Mouse (Mus musculus): ENCODE measurements around the gene Coil. TPM values are rescaled to one million over a fixed set of nuclear protein-coding genes. Genes with fewer than 3 reads are reported as not detected.
"Not testable (repeated sequence)": the region's sequence is repeated elsewhere in the genome, so short reads cannot be mapped to it uniquely, and the experiment has no call there.

The Coil gene
- polyA plus RNA-seq, 1 experiment from 2014 or later = 34.2 TPM

DNA sequence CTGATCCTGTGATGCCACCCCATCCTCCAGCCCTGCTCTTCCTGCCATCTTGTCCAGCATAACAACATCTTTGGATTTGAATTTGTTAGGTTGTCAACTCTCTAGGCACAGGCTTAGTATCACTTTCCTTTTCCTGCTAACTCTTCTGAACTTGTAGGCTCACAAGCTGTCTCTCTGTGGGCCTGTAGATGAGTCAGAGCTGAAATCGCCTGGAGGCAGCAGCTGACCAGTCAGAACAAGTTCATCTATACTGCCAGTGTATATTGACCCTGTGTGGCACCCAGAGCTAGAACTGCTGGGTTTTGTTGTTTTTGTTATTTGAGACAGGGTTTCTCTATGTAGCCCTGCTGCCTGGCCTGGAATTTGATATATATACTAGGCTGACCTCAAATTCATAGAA, 61.1 kb downstream of the Coil start:
- Histone ChIP-seq H3K9me3 (no peaks in the 10 kb centered on the region), H3K9ac (no peak overlapping the region), H3K4me3 (no peak overlapping the region), H3K4me2 (no peak overlapping the region), H3K27ac (no peak overlapping the region), H3K4me1 (no peaks in the 10 kb centered on the region), H3K27me3 (replicated peaks) (no peaks in the 10 kb centered on the region), H3K36me3 (replicated peaks) (no peaks in the 10 kb centered on the region)
- no peak for ATAC-seq (replicated peaks)
- whole genome bisulfite sequencing = 83% methylated on average over 1 of the region's 1 CpGs

DNA sequence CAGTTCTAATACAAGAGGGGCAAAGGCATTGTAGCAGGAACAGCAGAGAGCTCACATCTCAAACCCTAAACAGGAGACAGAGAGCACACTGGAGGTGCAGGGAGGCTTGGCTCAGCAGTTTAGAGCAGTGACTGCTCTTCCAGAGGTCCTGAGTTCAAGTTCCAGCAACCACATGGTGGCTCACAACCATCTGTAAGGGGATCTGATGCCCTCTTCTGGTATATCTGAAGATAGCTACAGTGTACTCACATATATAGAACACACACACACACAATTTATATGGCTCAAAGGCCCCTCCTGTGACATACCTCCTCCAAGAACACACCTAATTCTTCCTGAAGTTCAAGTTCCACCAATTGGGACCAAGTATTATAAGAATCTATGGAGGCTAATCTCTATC, 64.5 kb downstream of the Coil start:
- H3K27me3 ChIP-seq (replicated peaks) = no peaks in the 10 kb centered on the region
- H3K9me3 ChIP-seq = no peaks in the 10 kb centered on the region
- H3K4me1 ChIP-seq = no peaks in the 10 kb centered on the region
- H3K4me2 ChIP-seq = no peak overlapping the region
- H3K36me3 ChIP-seq (replicated peaks) = no peaks in the 10 kb centered on the region; the same call in 1 of the 2 replicates
- no peak overlapping the region for H3K27ac ChIP-seq
- no peak for ATAC-seq (replicated peaks)
- H3K4me3 ChIP-seq = no peak overlapping the region
- H3K9ac ChIP-seq = no peak overlapping the region

DNA sequence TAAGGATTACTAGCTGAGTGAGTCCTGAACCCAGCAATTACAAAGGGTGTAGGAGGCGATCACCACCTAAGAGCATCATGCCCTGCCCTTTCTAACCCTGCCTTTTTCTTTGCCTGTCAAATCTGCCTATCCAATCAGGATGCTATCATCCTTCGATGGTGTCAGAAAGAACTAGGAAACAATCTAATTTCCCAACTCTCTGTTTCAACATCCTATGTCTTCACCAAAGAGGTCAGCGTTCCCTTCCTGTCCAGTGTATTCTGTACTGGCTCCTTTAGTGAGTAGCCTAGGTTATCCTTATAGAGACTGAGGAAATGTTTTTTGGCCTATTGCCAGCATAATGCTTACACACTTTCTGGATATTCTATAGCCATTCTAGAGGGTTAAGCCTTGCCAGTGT, 65.5 kb downstream of the Coil start:
- Histone ChIP-seq H3K4me3 (no peak overlapping the region), H3K4me2 (no peak overlapping the region), H3K4me1 (no peaks in the 10 kb centered on the region), H3K36me3 (replicated peaks) (peaks cover 9% of the 10 kb centered on the region; the same call in 1 of the 2 replicates), H3K27ac (no peak overlapping the region), H3K27me3 (replicated peaks) (no peaks in the 10 kb centered on the region), H3K9ac (no peak overlapping the region), H3K9me3 (no peaks in the 10 kb centered on the region)
- 83% methylated on average over 3 of the region's 3 CpGs for WGBS
- no peak for ATAC-seq (replicated peaks)

DNA sequence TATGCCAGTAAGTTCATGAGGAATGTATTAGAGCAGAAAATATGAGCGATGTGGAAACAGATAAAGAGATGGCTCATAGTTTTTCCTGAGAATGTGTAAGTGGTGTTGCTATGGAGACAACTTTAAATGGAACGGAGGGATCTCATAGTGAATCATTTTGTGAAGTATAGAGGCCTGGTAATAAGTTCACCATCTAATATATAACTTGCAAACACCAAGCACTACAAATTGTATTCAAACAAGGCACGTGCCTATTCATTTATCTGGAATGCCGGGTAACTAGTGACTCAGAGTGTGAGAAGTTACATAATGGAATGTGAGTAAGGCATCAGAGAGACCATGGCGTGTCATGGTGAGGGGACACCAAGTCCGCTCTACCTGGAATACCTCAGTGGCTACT, 68.4 kb downstream of the Coil start:
- H3K9me3 ChIP-seq = no peaks in the 10 kb centered on the region
- no peak overlapping the region for H3K9ac ChIP-seq
- 86% methylated on average over 6 of the region's 6 CpGs for WGBS
- H3K36me3 ChIP-seq (replicated peaks) = peaks cover 21% of the 10 kb centered on the region; the same call in 1 of the 2 replicates
- H3K4me1 ChIP-seq = no peaks in the 10 kb centered on the region
- no peak overlapping the region for H3K27ac ChIP-seq
- H3K4me3 ChIP-seq = no peak overlapping the region
- ATAC-seq (replicated peaks) = no peak
- no peak overlapping the region for H3K4me2 ChIP-seq
- no peaks in the 10 kb centered on the region for H3K27me3 ChIP-seq (replicated peaks)

DNA sequence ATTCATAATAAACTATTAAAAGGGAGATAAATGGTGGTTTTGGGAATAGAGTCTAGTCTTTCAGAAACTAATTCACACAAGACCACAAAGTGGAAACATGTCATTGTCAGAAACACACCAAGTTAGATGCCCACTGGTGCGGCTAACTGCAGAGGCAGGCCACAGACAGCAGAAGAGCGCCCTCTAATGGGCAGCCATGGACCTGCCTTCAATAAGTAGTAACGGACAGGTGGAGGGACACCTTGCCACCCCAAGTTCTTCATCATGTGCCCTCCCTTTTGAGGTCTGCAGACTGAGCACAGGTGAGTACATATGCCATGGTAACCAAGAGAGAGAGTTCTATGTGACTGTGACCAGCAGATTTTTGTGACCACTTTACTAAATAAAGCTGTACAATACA, 69.3 kb downstream of the Coil start:
- Histone ChIP-seq H3K4me1 (no peaks in the 10 kb centered on the region), H3K9ac (no peak overlapping the region), H3K4me3 (no peak overlapping the region), H3K4me2 (no peak overlapping the region), H3K9me3 (no peaks in the 10 kb centered on the region), H3K27me3 (replicated peaks) (no peaks in the 10 kb centered on the region), H3K36me3 (replicated peaks) (peaks cover 27% of the 10 kb centered on the region; the same call in 1 of the 2 replicates), H3K27ac (no peak overlapping the region)
- WGBS = 33% methylated on average over 3 of the region's 3 CpGs
- no peak for ATAC-seq (replicated peaks)

DNA sequence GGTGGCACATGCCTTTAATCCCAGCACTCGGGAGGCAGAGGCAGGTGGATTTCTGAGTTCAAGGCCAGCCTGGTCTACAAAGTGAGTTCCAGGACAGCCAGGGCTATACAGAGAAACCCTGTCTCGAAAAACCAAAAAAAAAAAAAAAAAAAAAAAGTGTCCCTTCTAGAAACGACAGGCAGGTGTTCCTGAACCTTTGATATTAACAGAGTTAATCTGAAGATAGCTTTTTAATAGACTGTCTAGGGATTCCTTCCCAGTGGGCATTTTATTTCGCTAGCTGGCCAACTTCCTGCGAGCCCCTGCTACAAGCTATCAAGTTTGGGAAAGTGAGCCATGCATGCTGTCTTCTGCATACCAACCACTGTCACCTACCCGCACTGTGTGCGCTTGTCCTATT, 71.0 kb downstream of the Coil start:
- 94% methylated on average over 6 of the region's 7 CpGs for WGBS
- H3K4me3 ChIP-seq; H3K9me3 ChIP-seq; H3K9ac ChIP-seq; H3K4me2 ChIP-seq; ATAC-seq (replicated peaks); H3K27ac ChIP-seq; H3K27me3 ChIP-seq (replicated peaks); H3K4me1 ChIP-seq: not testable (repeated sequence)
- H3K36me3 ChIP-seq (replicated peaks) = peaks cover 43% of the 10 kb centered on the region

Other genes starting within 250 kb of the Coil start
- gene Akap1, start 105.7 kb upstream of the Coil start, polyA plus RNA-seq (2015; fragmentation: Nextera tagmentation; extraction: Ambion mirVana) = 34.9 and 35.4 TPM in 2 replicates
- gene Scpep1, start 14.8 kb upstream of the Coil start, polyA plus RNA-seq (2015; fragmentation: Nextera tagmentation; extraction: Ambion mirVana) = 27.8 and 31.7 TPM in 2 replicates
- 0.22 TPM in 1 of 2 replicates, not detected in the other for gene Elobl, start 3.3 kb upstream of the Coil start, polyA plus RNA-seq (2015; fragmentation: Nextera tagmentation; extraction: Ambion mirVana)
- gene Trim25, start 29.1 kb downstream of the Coil start, polyA plus RNA-seq (2015; fragmentation: Nextera tagmentation; extraction: Ambion mirVana) = 4.7 and 5.4 TPM in 2 replicates
- gene Dgke, start 96.6 kb downstream of the Coil start, polyA plus RNA-seq (2015; fragmentation: Nextera tagmentation; extraction: Ambion mirVana) = 18.9 and 19.7 TPM in 2 replicates
- gene Gm525, start 103.6 kb downstream of the Coil start, polyA plus RNA-seq (2015; fragmentation: Nextera tagmentation; extraction: Ambion mirVana) = not detected in 2 replicates